Mouse (Mus musculus): ENCODE results near the gene Fgfr2.

Gene Fgfr2

GRCm38 (mm10) chr7:130129359-130129960, 2993.7 kb downstream of the Fgfr2 start:
- DNase-seq (ENCODE audit: low read depth, low spot score) = no peak

GRCm38 (mm10) chr7:130121507-130121906, 3001.6 kb downstream of the Fgfr2 start:
- no peak for DNase-seq (ENCODE audit: low read depth, low spot score)

GRCm38 (mm10) chr7:130119466-130119865, 3003.7 kb downstream of the Fgfr2 start:
- no peak for DNase-seq (ENCODE audit: low read depth, low spot score)

- no peak for DNase-seq (ENCODE audit: low read depth, low spot score)
Observed at GRCm38 (mm10) chr7:130118726-130119125, 3004.4 kb downstream of the Fgfr2 start.

GRCm38 (mm10) chr7:130117466-130118123, 3005.6 kb downstream of the Fgfr2 start:
- no peak for DNase-seq (ENCODE audit: low read depth, low spot score)

- no peak for DNase-seq (ENCODE audit: low read depth, low spot score)
Observed at GRCm38 (mm10) chr7:130114436-130114835, 3008.7 kb downstream of the Fgfr2 start.

Data from ES-CJ7 (cell line).